Mouse (Mus musculus) adrenal gland (tissue): ENCODE data around the gene Zbtb21.

Experiments
- intact Hi-C: fragments of 180-260 bp; cut with DNase I; formaldehyde crosslinking; loops from one replicate; pipeline ENCODE4 v1.15.1; 2025
- long read RNA-seq, 2 experiments: library from polyadenylated mRNA; unstranded; transcript quantifications; one replicate each; pipeline ENCODE4 v2.0.0; 2020; ENCODE audit warnings: borderline replicate concordance in 1 of 2; ENCODE audit not compliant: insufficient replicate concordance in 1 of 2

Gene Zbtb21
- long read RNA-seq, experiment 1, full-length matches to known transcripts, result 5 of 16 reads
- long read RNA-seq, experiment 1, partial matches to known transcripts, result 0 of 16 reads
- long read RNA-seq, experiment 1, other reads (novel, unspliced or antisense), result 11 of 16 reads
- long read RNA-seq, experiment 2, full-length matches to known transcripts, result 1 of 10 reads
- long read RNA-seq, experiment 2, partial matches to known transcripts, result 0 of 10 reads
- long read RNA-seq, experiment 2, other reads (novel, unspliced or antisense), result 9 of 10 reads

GRCm38 (mm10) chr16:97962151-97962948 lies at the start of gene Zbtb21, which contains the start of gene C2cd2:
Gene Zbtb21, minus strand, starts transcription at chr16:97962622.
Gene C2cd2, minus strand, starts transcription at chr16:97962598.
- intact Hi-C loops, result loop anchor here (2.0 kb wide), 1 partner anchor 30 kb away; no protein-coding TSS in a partner anchor

GRCm38 (mm10) chr16:97997383-97997731 lies 34.9 kb upstream of the Zbtb21 start:
- intact Hi-C loops, result loop anchor here (10.0 kb wide), 2 partner anchors 73 to 193 kb away; no protein-coding TSS in a partner anchor

- intact Hi-C loops, result loop anchor here (10.0 kb wide), 2 partner anchors 72 to 192 kb away; no protein-coding TSS in a partner anchor
Observed at GRCm38 (mm10) chr16:97996616-97997382, 34.4 kb upstream of the Zbtb21 start, which contains the start of gene B230307C23Rik. Gene B230307C23Rik, plus strand, starts transcription at chr16:97997315.

- intact Hi-C loops, result loop anchor here (10.0 kb wide), 2 partner anchors 71 to 191 kb away; no protein-coding TSS in a partner anchor
Observed at GRCm38 (mm10) chr16:97995849-97996615, 33.6 kb upstream of the Zbtb21 start.

GRCm38 (mm10) chr16:97992477-97992876 lies 30.1 kb upstream of the Zbtb21 start:
- intact Hi-C loops, result loop anchor here (2.0 to 10.0 kb wide), 3 partner anchors 30 to 188 kb away; partner anchors contain the start of genes C2cd2 and Zbtb21

GRCm38 (mm10) chr16:97991517-97991916 lies 29.1 kb upstream of the Zbtb21 start:
- intact Hi-C loops, result loop anchor here (10.0 kb wide), 2 partner anchors 67 to 187 kb away; no protein-coding TSS in a partner anchor

GRCm38 (mm10) chr16:97984589-97984988 lies 22.2 kb upstream of the Zbtb21 start:
- intact Hi-C loops, result no loop called here

GRCm38 (mm10) chr16:97981362-97981761 lies 18.9 kb upstream of the Zbtb21 start:
- intact Hi-C loops, result no loop called here

- intact Hi-C loops, result no loop called here
Observed at GRCm38 (mm10) chr16:97977722-97978121, 15.3 kb upstream of the Zbtb21 start.

- intact Hi-C loops, result no loop called here
Observed at GRCm38 (mm10) chr16:97977277-97977676, 14.9 kb upstream of the Zbtb21 start.

GRCm38 (mm10) chr16:97963956-97964540 lies 1.6 kb upstream of the Zbtb21 start:
- intact Hi-C loops, result loop anchor here (2.0 kb wide), 1 partner anchor 29 kb away; no protein-coding TSS in a partner anchor

- intact Hi-C loops, result loop anchor here (2.0 kb wide), 1 partner anchor 31 kb away; no protein-coding TSS in a partner anchor
Observed at GRCm38 (mm10) chr16:97961381-97962150, 856 bp downstream of the Zbtb21 start.

GRCm38 (mm10) chr16:97960348-97960747 lies 2.1 kb downstream of the Zbtb21 start:
- intact Hi-C loops, result no loop called here

GRCm38 (mm10) chr16:97958401-97958973 lies 3.9 kb downstream of the Zbtb21 start:
- intact Hi-C loops, result no loop called here

GRCm38 (mm10) chr16:97957626-97958025 lies 4.8 kb downstream of the Zbtb21 start:
- intact Hi-C loops, result no loop called here

GRCm38 (mm10) chr16:97956011-97956410 lies 6.4 kb downstream of the Zbtb21 start:
- intact Hi-C loops, result no loop called here

- intact Hi-C loops, result no loop called here
Observed at GRCm38 (mm10) chr16:97953300-97953699, 9.1 kb downstream of the Zbtb21 start.

GRCm38 (mm10) chr16:97952801-97953200 lies 9.6 kb downstream of the Zbtb21 start:
- intact Hi-C loops, result no loop called here

- intact Hi-C loops, result no loop called here
Observed at GRCm38 (mm10) chr16:97952371-97952770, 10.1 kb downstream of the Zbtb21 start.
